Comparison of ENCODE assay signal across 16 mouse cellular contexts in the genomic region with DNA sequence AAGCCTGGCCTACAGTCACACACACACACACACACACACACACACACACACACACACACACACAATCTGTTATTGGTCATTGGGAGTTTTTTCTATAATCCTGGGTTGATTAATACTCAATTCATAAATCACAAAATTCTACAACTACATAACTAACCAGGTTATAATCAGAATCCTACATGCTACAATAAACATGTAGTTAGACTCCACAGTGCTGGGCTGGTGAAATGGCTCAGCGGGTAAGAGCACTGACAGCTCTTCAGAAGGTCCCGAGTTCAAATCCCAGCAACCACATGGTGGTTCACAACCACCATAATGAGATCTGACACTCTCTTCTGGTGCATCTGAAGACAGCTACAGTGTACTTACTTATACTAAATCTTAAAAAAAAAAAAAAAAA.
"Had no signal": no experiment of that assay in that cellular context is flagged by ENCODE, and none has a peak within 500 bp of the region (broad histone marks: within the 10 kb centered on the region; RNA-seq: fewer than 3 reads in every experiment).

No protein-coding gene starts in this region.

- H3K27me3 ChIP-seq: neural tube, embryonic 13.5 days; neural tube, embryonic 15.5 days; stomach, embryonic 15.5 days had no signal

- H3K27ac ChIP-seq: neural tube, embryonic 13.5 days; neural tube, embryonic 15.5 days; stomach, embryonic 15.5 days; stomach, postnatal 0 days had no signal

- H3K4me2 ChIP-seq: neural tube, embryonic 13.5 days; neural tube, embryonic 15.5 days; stomach, embryonic 15.5 days had no signal

- DNase-seq: retina, postnatal 1 day; right cerebral cortex, adult 18-20 months; right cerebral cortex, postnatal 14 days; right cerebral cortex, postnatal 25 days; right cerebral cortex, postnatal 4 days; spleen, adult 18-20 months; thymus, adult 18-20 months; thymus, adult 2 months; thymus, postnatal 14 days; thymus, postnatal 25 days; thymus, postnatal 36 days; thymus, postnatal 4 days had no signal

- H3K4me3 ChIP-seq: neural tube, embryonic 13.5 days; neural tube, embryonic 15.5 days; stomach, embryonic 15.5 days had no signal

- H3K9ac ChIP-seq: neural tube, embryonic 13.5 days; neural tube, embryonic 15.5 days; stomach, embryonic 15.5 days had no signal

- H3K9me3 ChIP-seq: neural tube, embryonic 13.5 days; neural tube, embryonic 15.5 days; stomach, embryonic 15.5 days had no signal
